Comparison of ENCODE assay signal across 11 mouse cellular contexts in genomic region chr4:97843981-97844690, GRCm38 (mm10).
DNase-seq lines count a peak whose midpoint lies in the region; ATAC-seq and TF ChIP-seq lines count a peak whose summit lies in the region.
"Had no signal": no experiment of that assay in that cellular context is flagged by ENCODE, and none has a peak within 500 bp of the region (broad histone marks: within the 10 kb centered on the region; RNA-seq: fewer than 3 reads in every experiment).

No protein-coding gene starts in this region.

- peak overlapping the region; percentile 79 for H3K27ac ChIP-seq in intestine, embryonic 14.5 days (ENCODE audit: low read depth)
- no peak overlapping the region for H3K27ac ChIP-seq in intestine, postnatal 0 days (ENCODE audit: low read depth, low read length)
- H3K27ac ChIP-seq in intestine, embryonic 15.5 days: peak overlapping the region; percentile 71
- H3K27ac ChIP-seq: hindbrain, embryonic 10.5 days; liver, embryonic 15.5 days had no signal

- H3K4me2 ChIP-seq in intestine, embryonic 14.5 days (ENCODE audit: low read length): peak overlapping the region; percentile 40
- no peak overlapping the region for H3K4me2 ChIP-seq in intestine, postnatal 0 days (replicated peaks; ENCODE audit: low read depth)
- no peak overlapping the region for H3K4me2 ChIP-seq in intestine, embryonic 15.5 days (replicated peaks)

- H3K9me3 ChIP-seq in intestine, embryonic 14.5 days (ENCODE audit: control insufficient read depth, low read length): no peaks in the 10 kb centered on the region
- no peaks in the 10 kb centered on the region for H3K9me3 ChIP-seq in intestine, postnatal 0 days (ENCODE audit: control insufficient read depth)
- no peaks in the 10 kb centered on the region for H3K9me3 ChIP-seq in intestine, embryonic 15.5 days
- H3K9me3 ChIP-seq: hindbrain, embryonic 10.5 days; liver, embryonic 15.5 days had no signal

- peaks cover 59% of the 10 kb centered on the region for H3K4me1 ChIP-seq in intestine, embryonic 14.5 days (replicated peaks; ENCODE audit: control insufficient read depth, insufficient read depth, low read length)
- peaks cover 9% of the 10 kb centered on the region; the same call in 1 of the 2 replicates for H3K4me1 ChIP-seq in intestine, postnatal 0 days (replicated peaks; ENCODE audit: control insufficient read depth, insufficient read depth, low read length)
- peaks cover 27% of the 10 kb centered on the region for H3K4me1 ChIP-seq in intestine, embryonic 15.5 days (replicated peaks)

- TF ChIP-seq CTCF in intestine, postnatal 0 days (IDR thresholded peaks at IDR 0.05; ENCODE audit: low read depth): no peak

- H3K4me3 ChIP-seq in intestine, embryonic 14.5 days (ENCODE audit: low read depth, low read length): 0 out of 2 replicates have a peak overlapping the region, but pooled peaks have one; percentile 8
- no peak overlapping the region for H3K4me3 ChIP-seq in intestine, postnatal 0 days (ENCODE audit: low read depth, low read length)
- H3K4me3 ChIP-seq in intestine, embryonic 15.5 days (replicated peaks): no peak overlapping the region
- H3K4me3 ChIP-seq: hindbrain, embryonic 10.5 days; liver, embryonic 15.5 days had no signal

- H3K36me3 ChIP-seq in intestine, embryonic 14.5 days (ENCODE audit: control insufficient read depth, insufficient read depth, low read length): 0 out of 2 replicates have a peak, but pooled peaks cover 5% of the 10 kb centered on the region
- H3K36me3 ChIP-seq in intestine, postnatal 0 days (ENCODE audit: control insufficient read depth, insufficient read depth): no peaks in the 10 kb centered on the region
- H3K36me3 ChIP-seq in intestine, embryonic 15.5 days: no peaks in the 10 kb centered on the region
- H3K36me3 ChIP-seq: hindbrain, embryonic 10.5 days; liver, embryonic 15.5 days had no signal

- DNase-seq in intestine, embryonic 14.5 days (ENCODE audit: low spot score): peak; percentile 38
- peak; percentile 24 for DNase-seq in retina, embryonic 14.5 days (ENCODE audit: low spot score)
- no peak for DNase-seq in retina, postnatal 1 day
- DNase-seq in right cerebral cortex, postnatal 14 days: no peak
- no peak for DNase-seq in c-Kit-positive CD71-positive TER-119-positive erythroid progenitor cells, embryonic 14.5 days (ENCODE audit: low spot score)
- DNase-seq: cerebellum, adult 11 months; thymus, postnatal 4 days had no signal

- H3K27me3 ChIP-seq in intestine, embryonic 14.5 days (replicated peaks; ENCODE audit: control insufficient read depth, insufficient read depth, low read length): no peaks in the 10 kb centered on the region
- no peaks in the 10 kb centered on the region for H3K27me3 ChIP-seq in intestine, postnatal 0 days (replicated peaks; ENCODE audit: control insufficient read depth, insufficient read depth, low read length)
- H3K27me3 ChIP-seq in intestine, embryonic 15.5 days (replicated peaks): no peaks in the 10 kb centered on the region
- H3K27me3 ChIP-seq: liver, embryonic 15.5 days had no signal

- 68% methylated on average over 15 of the region's 15 CpGs for WGBS in intestine, embryonic 14.5 days
- WGBS in intestine, postnatal 0 days: 62% methylated on average over 15 of the region's 15 CpGs
- 65% methylated on average over 15 of the region's 15 CpGs for WGBS in intestine, embryonic 15.5 days

- ATAC-seq in intestine, embryonic 14.5 days (replicated peaks; ENCODE audit: low FRiP score, low TSS enrichment, low read depth): no peak
- ATAC-seq in intestine, postnatal 0 days: no peak
- no peak for ATAC-seq in intestine, embryonic 15.5 days

- H3K9ac ChIP-seq in intestine, embryonic 14.5 days (ENCODE audit: low read length): no peak overlapping the region
- H3K9ac ChIP-seq in intestine, postnatal 0 days (ENCODE audit: low read depth, low read length): no peak overlapping the region
- H3K9ac ChIP-seq in intestine, embryonic 15.5 days: no peak overlapping the region
- H3K9ac ChIP-seq: liver, embryonic 15.5 days had no signal

Comparison
In these comparisons a context has a peak if more than half of its experiments do, and no peak if none do; other contexts are left out.
1. DNase-seq: peak in intestine, embryonic 14.5 days (single experiment) and retina, embryonic 14.5 days (single experiment); none in retina, postnatal 1 day (single experiment), right cerebral cortex, postnatal 14 days (single experiment) and c-Kit-positive CD71-positive TER-119-positive erythroid progenitor cells, embryonic 14.5 days (single experiment).